Mouse (Mus musculus): ENCODE results near the gene Foxp4. TPM values are rescaled to one million over a fixed set of nuclear protein-coding genes. Genes with fewer than 3 reads are reported as not detected.
A peak's percentile ranks its signal among the peaks of the same experiment; 100 is the strongest.

The Foxp4 gene
- 40.6 and 41.7 TPM in 2 replicates for polyA plus RNA-seq (2016; fragmentation: Nextera tagmentation; extraction: Ambion mirVana)

DNA sequence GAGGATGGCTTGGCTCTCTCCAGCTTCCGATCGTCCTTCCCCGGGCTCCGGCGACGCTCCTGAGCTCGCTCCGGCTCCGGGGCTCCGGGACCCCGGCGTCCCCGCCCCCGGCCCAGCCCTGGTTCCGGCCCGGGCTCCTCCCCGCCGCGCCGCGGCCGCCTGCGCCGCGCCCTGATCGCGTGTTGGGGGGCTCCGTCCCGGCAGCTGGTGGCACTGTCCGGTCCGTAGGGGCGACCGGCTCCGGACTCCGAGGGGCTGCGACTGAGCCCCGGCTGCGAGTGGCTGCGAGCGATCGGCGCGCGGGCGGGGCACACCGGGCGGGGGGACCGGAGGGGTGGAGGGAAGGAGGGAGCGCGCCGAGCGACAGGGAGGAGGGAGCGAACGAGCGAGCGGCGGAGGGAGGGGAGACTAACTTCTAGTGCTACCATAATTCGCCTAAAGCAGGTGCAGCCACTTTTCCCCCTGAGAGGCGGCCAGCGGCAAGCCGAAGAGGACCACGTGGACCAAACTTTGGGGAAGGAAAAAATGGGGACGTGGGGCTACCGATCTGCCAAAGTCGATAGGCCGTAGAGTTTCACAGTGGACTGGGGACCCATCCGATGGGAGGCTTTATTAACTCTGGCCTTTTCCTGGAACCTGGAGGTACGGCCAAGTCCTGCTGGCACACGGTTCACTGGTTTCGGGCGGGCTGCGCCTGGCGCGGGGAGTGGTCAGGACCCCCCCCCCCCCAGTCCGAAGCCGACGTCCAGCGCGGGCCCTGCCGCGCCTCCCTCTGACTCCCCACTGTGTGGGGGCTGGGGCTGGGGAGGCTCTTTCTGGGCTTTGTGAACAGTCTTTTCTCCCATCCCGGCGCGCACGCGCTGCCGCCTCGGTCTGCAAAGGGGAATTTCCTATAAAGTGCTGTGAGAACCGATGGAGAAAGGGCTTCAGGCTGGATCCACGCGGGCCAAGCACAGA, at the start of gene Foxp4:
Gene Foxp4, minus strand, starts transcription at position 263 of the 957 bp plus-strand sequence.
- ATAC-seq (ENCODE audit: low FRiP score), result peak; percentile 82
- under 1% methylated on average over 84 of the region's 91 CpGs for WGBS
- no peaks in the 10 kb centered on the region for H3K36me3 ChIP-seq
- peak within 1 kb of the TSS; percentile 78 for H3K4me3 ChIP-seq
- H3K4me2 ChIP-seq (replicated peaks), result peak within 1 kb of the TSS; percentile 87
- H3K27ac ChIP-seq, result peak within 1 kb of the TSS; percentile 93
- H3K9ac ChIP-seq, result peak within 1 kb of the TSS; percentile 88
- peaks cover 13% of the 10 kb centered on the region for H3K27me3 ChIP-seq
- no peaks in the 10 kb centered on the region for H3K9me3 ChIP-seq (replicated peaks)
- peaks cover 50% of the 10 kb centered on the region for H3K4me1 ChIP-seq

GRCm38 (mm10) chr17:47973563-47974472, 49.4 kb upstream of the Foxp4 start:
- peak overlapping the region; percentile 55 for H3K9ac ChIP-seq
- peak overlapping the region; percentile 64 for H3K4me2 ChIP-seq (replicated peaks)
- 1% methylated on average over 61 of the region's 61 CpGs for WGBS
- H3K36me3 ChIP-seq, result no peaks in the 10 kb centered on the region
- no peaks in the 10 kb centered on the region for H3K9me3 ChIP-seq (replicated peaks)
- peak overlapping the region; percentile 31 for H3K4me3 ChIP-seq
- peaks cover 35% of the 10 kb centered on the region for H3K27me3 ChIP-seq
- ATAC-seq (ENCODE audit: low FRiP score), result peak; percentile 71
- H3K4me1 ChIP-seq, result peaks cover 38% of the 10 kb centered on the region
- H3K27ac ChIP-seq, result peak overlapping the region; percentile 67

DNA sequence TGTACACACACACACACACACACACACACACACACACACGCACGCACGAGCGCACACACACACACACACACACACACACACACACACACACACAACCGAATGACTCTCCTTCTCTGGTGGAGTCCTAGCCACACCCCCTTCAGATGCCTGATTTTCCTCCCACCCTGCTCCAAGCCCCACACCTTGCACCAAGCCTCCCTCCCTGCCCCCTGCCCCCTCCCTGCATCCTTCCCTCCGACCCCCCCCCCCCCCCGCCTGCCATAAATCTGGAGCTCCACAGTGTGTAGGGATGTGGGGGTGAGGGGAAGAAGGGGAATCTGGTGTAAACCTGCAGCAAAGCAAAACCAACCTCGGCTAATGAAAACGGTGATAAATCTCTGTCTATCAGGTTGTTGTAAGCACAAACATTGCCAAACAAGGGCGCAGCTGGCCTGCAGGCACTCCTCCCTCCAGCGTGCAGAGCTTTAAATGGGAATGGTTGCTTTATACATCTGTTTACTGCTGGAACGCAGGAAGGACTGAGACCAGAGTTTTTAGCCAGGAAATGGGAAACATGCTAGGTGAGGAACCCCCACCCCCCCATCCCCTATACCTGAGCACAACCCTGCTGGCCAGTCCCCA, 41.5 kb upstream of the Foxp4 start:
- no peaks in the 10 kb centered on the region for H3K36me3 ChIP-seq
- no peak overlapping the region for H3K4me2 ChIP-seq (replicated peaks)
- H3K27ac ChIP-seq, result no peak overlapping the region
- no peak for ATAC-seq (ENCODE audit: low FRiP score)
- no peak overlapping the region for H3K4me3 ChIP-seq
- H3K4me1 ChIP-seq, result peaks cover 6% of the 10 kb centered on the region; the same call in 1 of the 2 replicates
- 29% methylated on average over 7 of the region's 12 CpGs for WGBS
- H3K9me3 ChIP-seq (replicated peaks), result no peaks in the 10 kb centered on the region
- H3K27me3 ChIP-seq, result no peaks in the 10 kb centered on the region
- H3K9ac ChIP-seq, result no peak overlapping the region

GRCm38 (mm10) chr17:47958046-47958790, 33.8 kb upstream of the Foxp4 start:
- ATAC-seq (ENCODE audit: low FRiP score), result no peak
- no peak overlapping the region for H3K27ac ChIP-seq
- WGBS, result 58% methylated on average over 10 of the region's 10 CpGs
- H3K4me1 ChIP-seq, result 0 out of 2 replicates have a peak, but pooled peaks cover 2% of the 10 kb centered on the region
- no peaks in the 10 kb centered on the region for H3K36me3 ChIP-seq
- H3K9me3 ChIP-seq (replicated peaks), result no peaks in the 10 kb centered on the region
- H3K9ac ChIP-seq, result no peak overlapping the region
- H3K4me2 ChIP-seq (replicated peaks), result no peak overlapping the region
- H3K4me3 ChIP-seq, result no peak overlapping the region
- peaks cover 16% of the 10 kb centered on the region for H3K27me3 ChIP-seq

- peaks cover 17% of the 10 kb centered on the region for H3K27me3 ChIP-seq
- ATAC-seq (ENCODE audit: low FRiP score), result no peak
- H3K4me2 ChIP-seq (replicated peaks), result no peak overlapping the region
- H3K9me3 ChIP-seq (replicated peaks), result no peaks in the 10 kb centered on the region
- H3K4me3 ChIP-seq, result no peak overlapping the region
- WGBS, result 97% methylated on average over 8 of the region's 8 CpGs
- no peak overlapping the region for H3K9ac ChIP-seq
- H3K27ac ChIP-seq, result no peak overlapping the region
- H3K4me1 ChIP-seq, result peaks cover 18% of the 10 kb centered on the region
- no peaks in the 10 kb centered on the region for H3K36me3 ChIP-seq
Measured at GRCm38 (mm10) chr17:47956486-47956885, 32.0 kb upstream of the Foxp4 start.

- H3K9ac ChIP-seq, result no peak overlapping the region
- no peaks in the 10 kb centered on the region for H3K9me3 ChIP-seq (replicated peaks)
- no peak overlapping the region for H3K4me2 ChIP-seq (replicated peaks)
- no peaks in the 10 kb centered on the region for H3K36me3 ChIP-seq
- peaks cover 27% of the 10 kb centered on the region for H3K4me1 ChIP-seq
- ATAC-seq (ENCODE audit: low FRiP score), result no peak
- H3K27me3 ChIP-seq, result peaks cover 17% of the 10 kb centered on the region
- 53% methylated on average over 12 of the region's 12 CpGs for WGBS
- no peak overlapping the region for H3K27ac ChIP-seq
- H3K4me3 ChIP-seq, result no peak overlapping the region
Measured at GRCm38 (mm10) chr17:47955054-47955741, 30.8 kb upstream of the Foxp4 start.

DNA sequence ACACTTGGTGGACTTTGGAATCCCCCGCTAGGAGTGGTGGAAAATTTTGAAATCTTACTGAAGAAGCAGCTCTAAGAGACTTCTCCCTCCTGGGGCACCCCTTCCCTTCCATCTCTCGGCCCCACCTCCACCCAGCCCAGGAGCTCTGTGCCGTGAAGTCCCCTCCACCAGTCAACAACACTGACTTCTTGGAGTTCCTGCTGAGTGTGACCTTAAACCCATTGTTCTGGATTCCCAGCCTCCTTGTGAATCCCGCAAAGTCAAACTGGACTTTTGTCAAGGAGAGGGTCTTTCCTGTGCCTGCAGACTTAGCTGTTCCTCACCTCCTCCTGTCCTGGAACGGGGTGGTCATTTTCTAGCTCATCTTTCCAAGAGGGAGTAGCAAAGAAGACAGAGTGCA, 28.8 kb upstream of the Foxp4 start:
- H3K27me3 ChIP-seq, result peaks cover 17% of the 10 kb centered on the region
- H3K4me1 ChIP-seq, result peaks cover 27% of the 10 kb centered on the region
- WGBS, result 27% methylated on average over 5 of the region's 5 CpGs
- no peak overlapping the region for H3K27ac ChIP-seq
- ATAC-seq (ENCODE audit: low FRiP score), result no peak
- no peak overlapping the region for H3K4me3 ChIP-seq
- no peaks in the 10 kb centered on the region for H3K36me3 ChIP-seq
- no peak overlapping the region for H3K9ac ChIP-seq
- no peak overlapping the region for H3K4me2 ChIP-seq (replicated peaks)
- no peaks in the 10 kb centered on the region for H3K9me3 ChIP-seq (replicated peaks)

GRCm38 (mm10) chr17:47952368-47953081, 28.1 kb upstream of the Foxp4 start:
- H3K9ac ChIP-seq, result no peak overlapping the region
- H3K36me3 ChIP-seq, result no peaks in the 10 kb centered on the region
- no peak for ATAC-seq (ENCODE audit: low FRiP score)
- 20% methylated on average over 12 of the region's 12 CpGs for WGBS
- no peak overlapping the region for H3K4me3 ChIP-seq
- H3K27me3 ChIP-seq, result peaks cover 17% of the 10 kb centered on the region
- no peak overlapping the region for H3K4me2 ChIP-seq (replicated peaks)
- peaks cover 27% of the 10 kb centered on the region for H3K4me1 ChIP-seq
- peak overlapping the region; percentile 40 for H3K27ac ChIP-seq
- H3K9me3 ChIP-seq (replicated peaks), result no peaks in the 10 kb centered on the region

- 31% methylated on average over 13 of the region's 13 CpGs for WGBS
- Histone ChIP-seq H3K27ac (0 out of 2 replicates have a peak overlapping the region, but pooled peaks have one; percentile 40), H3K36me3 (no peaks in the 10 kb centered on the region), H3K9ac (no peak overlapping the region), H3K4me3 (no peak overlapping the region), H3K4me1 (peaks cover 38% of the 10 kb centered on the region), H3K9me3 (replicated peaks) (no peaks in the 10 kb centered on the region), H3K27me3 (peaks cover 23% of the 10 kb centered on the region), H3K4me2 (replicated peaks) (0 out of 2 replicates have a peak overlapping the region, but pooled peaks have one; percentile 0)
- ATAC-seq (ENCODE audit: low FRiP score), result peak; percentile 56
Measured at GRCm38 (mm10) chr17:47951452-47951851, 27.0 kb upstream of the Foxp4 start.

DNA sequence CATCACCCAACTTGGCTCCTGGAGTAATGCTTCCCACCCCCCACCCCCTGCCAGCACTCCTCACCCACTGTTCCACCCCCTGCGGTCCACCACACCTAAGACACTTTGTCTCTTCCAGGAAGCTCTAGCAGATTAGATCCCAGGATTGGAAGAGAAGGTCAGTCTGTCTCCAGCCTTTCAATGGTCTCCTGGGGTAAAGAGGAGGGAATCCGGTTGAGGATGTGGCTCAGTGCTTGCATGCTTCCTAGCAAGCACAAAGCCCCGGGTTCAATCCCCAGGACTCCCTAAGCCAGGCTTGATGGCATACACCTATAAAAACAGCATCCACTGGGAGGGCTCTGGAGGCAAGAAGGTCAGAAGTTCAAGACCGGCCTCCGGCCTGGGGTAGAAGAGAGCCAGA, 26.4 kb upstream of the Foxp4 start:
- H3K4me3 ChIP-seq, result no peak overlapping the region
- WGBS, result 65% methylated on average over 5 of the region's 5 CpGs
- H3K36me3 ChIP-seq, result no peaks in the 10 kb centered on the region
- 0 out of 2 replicates have a peak overlapping the region, but pooled peaks have one; percentile 35 for H3K27ac ChIP-seq
- peaks cover 23% of the 10 kb centered on the region for H3K27me3 ChIP-seq
- H3K4me2 ChIP-seq (replicated peaks), result no peak overlapping the region
- H3K4me1 ChIP-seq, result peaks cover 38% of the 10 kb centered on the region
- no peak for ATAC-seq (ENCODE audit: low FRiP score)
- H3K9me3 ChIP-seq (replicated peaks), result no peaks in the 10 kb centered on the region
- no peak overlapping the region for H3K9ac ChIP-seq

All from hindbrain, embryonic 12.5 days (tissue).